Mouse (Mus musculus): ENCODE measurements at regions not wholly inside any gene's neighbourhood (a gene's known extent, or its start where the extent isn't known, plus 50 kb on each side); places are given as distances from the start of the nearest gene placed in this dataset.

DNA sequence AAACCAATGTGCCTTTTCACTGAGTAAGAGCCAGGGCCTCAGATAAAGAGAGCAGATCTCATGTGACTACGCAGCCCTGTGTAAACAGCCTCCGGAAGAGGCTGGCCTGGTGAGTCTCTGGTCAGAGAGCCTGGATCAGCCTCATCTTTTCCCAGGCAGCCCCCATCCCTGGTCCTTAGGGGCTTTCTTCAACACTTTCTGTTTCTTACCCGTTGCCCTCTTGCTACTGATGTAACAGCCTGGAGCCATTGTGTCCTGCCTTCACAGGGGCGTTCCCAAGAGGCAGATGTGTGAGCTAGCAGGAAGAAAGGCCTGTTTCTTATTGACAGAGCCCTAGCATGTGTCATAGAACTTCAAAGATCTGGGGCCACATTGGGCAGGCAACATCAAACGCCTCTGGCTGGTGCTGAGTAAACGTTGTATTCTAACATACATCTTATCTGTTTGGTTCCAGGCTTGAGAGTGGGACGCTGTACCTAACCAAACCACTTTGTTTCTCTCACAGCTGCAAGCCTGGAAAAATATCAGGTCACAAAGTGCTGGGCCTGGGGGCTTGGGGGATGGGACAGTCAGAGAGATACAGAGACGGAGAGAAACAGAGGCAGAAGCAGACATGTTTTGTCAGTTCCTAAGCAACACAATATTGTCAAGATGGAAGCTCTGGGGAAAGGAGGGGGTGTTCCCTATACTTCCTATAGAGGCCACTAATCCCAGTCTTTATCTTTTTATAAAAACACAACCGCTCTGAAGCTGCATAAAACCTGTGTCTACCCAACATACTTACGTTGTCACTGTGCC, 362.6 kb upstream of the Prox1 start:
- TF ChIP-seq CTCF (IDR thresholded peaks at IDR 0.05; ENCODE audit: control insufficient read depth, insufficient read depth, insufficient replicate concordance, low read depth, low read length), result no peak
- TF ChIP-seq POLR2A (IDR thresholded peaks at IDR 0.05; ENCODE audit: control insufficient read depth, low read depth, low read length), result no peak
